Mouse (Mus musculus): Measurements from ENCODE around the gene Ubtd2. TPM values are rescaled to one million over a fixed set of nuclear protein-coding genes. Genes with fewer than 3 reads are reported as not detected.

Gene Ubtd2
- polyA plus RNA-seq, 1 experiment = 1.6 TPM

DNA sequence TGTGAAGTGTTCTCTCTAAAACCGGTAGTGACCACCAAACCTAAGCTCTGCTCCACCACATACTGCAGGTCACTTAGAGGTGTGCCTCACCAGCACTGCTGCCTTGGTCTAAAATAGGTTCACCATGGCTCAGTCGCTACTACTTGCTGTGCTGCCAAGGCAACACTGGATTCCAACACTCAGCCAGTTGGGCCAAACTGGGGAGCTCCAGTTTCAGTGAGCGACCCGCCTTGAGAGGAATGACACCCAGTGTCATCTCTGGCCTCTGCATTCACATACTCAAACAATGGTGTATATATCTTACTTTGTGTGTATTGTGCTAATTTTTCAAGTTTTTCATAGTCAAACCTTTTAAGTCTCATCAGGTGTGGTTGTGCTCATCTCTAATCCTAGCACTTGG, 63.6 kb downstream of the Ubtd2 start:
- Histone ChIP-seq H3K27ac (ENCODE audit: insufficient read depth, low read depth, low read length) (no peak overlapping the region), H3K27me3 (ENCODE audit: control insufficient read depth, insufficient read depth, low read length) (no peaks in the 10 kb centered on the region), H3K4me1 (ENCODE audit: control insufficient read depth, insufficient read depth, insufficient read length, low read length) (no peaks in the 10 kb centered on the region), H3K36me3 (ENCODE audit: control insufficient read depth, insufficient read depth, low read length) (peaks cover 2% of the 10 kb centered on the region; the same call in 1 of the 2 replicates), H3K4me3 (ENCODE audit: low read depth, low read length) (no peak overlapping the region)
- WGBS = 92% methylated on average over 4 of the region's 4 CpGs
- TF ChIP-seq CTCF (IDR thresholded peaks at IDR 0.05; ENCODE audit: extremely low read depth, insufficient read length, insufficient replicate concordance, low read depth, low read length) = no peak
- TF ChIP-seq POLR2A (IDR thresholded peaks at IDR 0.05; ENCODE audit: low read depth, low read length) = no peak

DNA sequence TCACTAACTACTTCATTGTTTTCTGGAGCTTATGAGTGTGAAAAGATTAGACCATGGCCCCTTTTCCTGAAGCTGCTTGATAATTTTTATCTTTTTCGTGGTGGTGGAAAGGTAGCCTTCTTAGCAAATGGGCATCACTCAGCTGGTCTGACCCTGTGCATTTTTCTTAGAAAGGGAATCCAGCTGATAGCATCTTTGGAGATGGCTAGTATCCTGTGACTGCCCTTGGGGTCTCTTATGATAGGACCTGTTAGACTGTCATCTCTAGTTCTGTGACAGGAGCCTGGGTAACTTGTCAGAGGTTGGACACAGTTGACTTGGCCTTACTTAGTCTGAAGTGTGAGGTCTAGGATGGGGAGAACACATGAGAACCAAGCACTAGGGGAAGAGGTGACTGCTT, 64.2 kb downstream of the Ubtd2 start:
- no peaks in the 10 kb centered on the region for H3K27me3 ChIP-seq (ENCODE audit: control insufficient read depth, insufficient read depth, low read length)
- no peaks in the 10 kb centered on the region for H3K4me1 ChIP-seq (ENCODE audit: control insufficient read depth, insufficient read depth, insufficient read length, low read length)
- 81% methylated on average over 1 of the region's 1 CpGs for WGBS
- H3K4me3 ChIP-seq (ENCODE audit: low read depth, low read length) = no peak overlapping the region
- no peak overlapping the region for H3K27ac ChIP-seq (ENCODE audit: insufficient read depth, low read depth, low read length)
- TF ChIP-seq CTCF (IDR thresholded peaks at IDR 0.05; ENCODE audit: extremely low read depth, insufficient read length, insufficient replicate concordance, low read depth, low read length) (no peak), POLR2A (IDR thresholded peaks at IDR 0.05; ENCODE audit: low read depth, low read length) (no peak)
- H3K36me3 ChIP-seq (ENCODE audit: control insufficient read depth, insufficient read depth, low read length) = peaks cover 2% of the 10 kb centered on the region; the same call in 1 of the 2 replicates

GRCm38 (mm10) chr11:32521246-32521645, 66.1 kb downstream of the Ubtd2 start:
- no peaks in the 10 kb centered on the region for H3K4me1 ChIP-seq (ENCODE audit: control insufficient read depth, insufficient read depth, insufficient read length, low read length)
- WGBS = 91% methylated on average over 2 of the region's 2 CpGs
- H3K36me3 ChIP-seq (ENCODE audit: control insufficient read depth, insufficient read depth, low read length) = peaks cover under 1% of the 10 kb centered on the region; the same call in 1 of the 2 replicates
- H3K27ac ChIP-seq (ENCODE audit: insufficient read depth, low read depth, low read length) = no peak overlapping the region
- no peaks in the 10 kb centered on the region for H3K27me3 ChIP-seq (ENCODE audit: control insufficient read depth, insufficient read depth, low read length)
- TF ChIP-seq CTCF (IDR thresholded peaks at IDR 0.05; ENCODE audit: extremely low read depth, insufficient read length, insufficient replicate concordance, low read depth, low read length) = no peak
- TF ChIP-seq POLR2A (IDR thresholded peaks at IDR 0.05; ENCODE audit: low read depth, low read length) = no peak
- H3K4me3 ChIP-seq (ENCODE audit: low read depth, low read length) = no peak overlapping the region

DNA sequence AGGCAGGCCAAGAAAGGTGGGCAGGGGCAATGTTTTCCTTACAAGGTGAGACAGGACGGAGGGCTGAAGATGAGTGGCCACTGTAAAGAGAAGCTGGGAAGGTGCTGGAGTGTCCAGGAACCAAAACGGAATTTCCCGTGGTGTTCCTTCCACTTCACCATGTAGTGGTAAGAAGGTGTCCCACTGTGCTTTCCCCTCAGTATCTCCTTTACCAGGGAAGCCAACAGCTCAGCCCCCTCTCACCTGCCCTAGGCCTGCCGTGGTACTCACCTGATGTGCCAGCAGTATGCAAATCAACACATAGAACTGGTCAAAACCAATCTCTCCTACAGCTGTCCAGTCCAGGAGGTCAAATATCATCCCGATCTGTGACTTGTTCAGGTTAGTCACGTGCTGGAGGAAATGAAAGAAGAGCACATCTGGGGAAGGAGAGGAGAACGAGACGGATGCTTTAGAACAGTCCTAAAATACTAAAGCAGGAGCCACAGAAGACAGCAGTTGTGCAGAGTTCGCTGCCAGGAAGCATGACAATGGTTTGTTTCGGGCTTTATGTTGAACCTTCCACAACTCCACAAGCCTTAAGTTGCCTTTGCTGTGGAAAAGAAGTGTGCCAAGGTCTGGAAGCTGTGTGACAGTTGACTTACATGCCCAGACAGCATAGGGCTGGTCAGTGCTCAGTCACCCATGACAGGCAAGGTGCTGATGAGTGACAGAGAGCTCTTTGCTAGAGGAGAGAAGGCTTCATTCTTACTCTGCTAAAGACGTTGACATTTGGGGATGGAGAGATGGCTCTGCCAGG, 69.2 kb downstream of the Ubtd2 start:
- H3K27ac ChIP-seq (ENCODE audit: insufficient read depth, low read depth, low read length) = no peak overlapping the region
- WGBS = 78% methylated on average over 11 of the region's 11 CpGs
- no peaks in the 10 kb centered on the region for H3K27me3 ChIP-seq (ENCODE audit: control insufficient read depth, insufficient read depth, low read length)
- no peaks in the 10 kb centered on the region for H3K36me3 ChIP-seq (ENCODE audit: control insufficient read depth, insufficient read depth, low read length)
- H3K4me3 ChIP-seq (ENCODE audit: low read depth, low read length) = no peak overlapping the region
- H3K4me1 ChIP-seq (ENCODE audit: control insufficient read depth, insufficient read depth, insufficient read length, low read length) = no peaks in the 10 kb centered on the region
- no peak for TF ChIP-seq CTCF (IDR thresholded peaks at IDR 0.05; ENCODE audit: extremely low read depth, insufficient read length, insufficient replicate concordance, low read depth, low read length)
- TF ChIP-seq POLR2A (IDR thresholded peaks at IDR 0.05; ENCODE audit: low read depth, low read length) = no peak

- no peak overlapping the region for H3K27ac ChIP-seq (ENCODE audit: insufficient read depth, low read depth, low read length)
- no peaks in the 10 kb centered on the region for H3K36me3 ChIP-seq (ENCODE audit: control insufficient read depth, insufficient read depth, low read length)
- H3K27me3 ChIP-seq (ENCODE audit: control insufficient read depth, insufficient read depth, low read length) = peaks cover 4% of the 10 kb centered on the region; the same call in 1 of the 2 replicates
- no peaks in the 10 kb centered on the region for H3K4me1 ChIP-seq (ENCODE audit: control insufficient read depth, insufficient read depth, insufficient read length, low read length)
- no peak overlapping the region for H3K4me3 ChIP-seq (ENCODE audit: low read depth, low read length)
- TF ChIP-seq CTCF (IDR thresholded peaks at IDR 0.05; ENCODE audit: extremely low read depth, insufficient read length, insufficient replicate concordance, low read depth, low read length) = no peak
- no peak for TF ChIP-seq POLR2A (IDR thresholded peaks at IDR 0.05; ENCODE audit: low read depth, low read length)
- WGBS = 73% methylated on average over 4 of the region's 4 CpGs
These were observed 71.8 kb downstream of the Ubtd2 start for GRCm38 (mm10) chr11:32527006-32527405.

GRCm38 (mm10) chr11:32530151-32530550, 75.0 kb downstream of the Ubtd2 start:
- WGBS = 84% methylated on average over 1 of the region's 1 CpGs
- Histone ChIP-seq H3K27me3 (ENCODE audit: control insufficient read depth, insufficient read depth, low read length) (peaks cover 4% of the 10 kb centered on the region; the same call in 1 of the 2 replicates), H3K27ac (ENCODE audit: insufficient read depth, low read depth, low read length) (no peak overlapping the region), H3K4me1 (ENCODE audit: control insufficient read depth, insufficient read depth, insufficient read length, low read length) (peaks cover 7% of the 10 kb centered on the region; the same call in 1 of the 2 replicates), H3K36me3 (ENCODE audit: control insufficient read depth, insufficient read depth, low read length) (no peaks in the 10 kb centered on the region), H3K4me3 (ENCODE audit: low read depth, low read length) (no peak overlapping the region)
- TF ChIP-seq POLR2A (IDR thresholded peaks at IDR 0.05; ENCODE audit: low read depth, low read length) (no peak), CTCF (IDR thresholded peaks at IDR 0.05; ENCODE audit: extremely low read depth, insufficient read length, insufficient replicate concordance, low read depth, low read length) (peak; percentile 35; the same call in 1 of the 2 replicates)

All from small intestine, adult 2 months (tissue).